Mouse (Mus musculus) hindbrain, embryonic 16.5 days (tissue): ENCODE measurements around the gene Sox12. TPM values are rescaled to one million over a fixed set of nuclear protein-coding genes. Genes with fewer than 3 reads are reported as not detected.

Experiments used
- ATAC-seq: fragments of 200-750 bp; cut with Nextera tagmentation; 2 replicates; pipeline ENCODE4 v1.8.0; 2017; ENCODE audit warnings: moderate TSS enrichment, moderate library complexity
- H3K27ac ChIP-seq: fragments of 300-500 bp; sonication (generic); 2 replicates; pipeline ENCODE4 v1.5.1; 2014; ENCODE audit warnings: low read depth, mild to moderate bottlenecking, control low read depth, low read length, moderate library complexity
- H3K27me3 ChIP-seq: fragments of 300-500 bp; sonication (generic); replicated peaks from 2 replicates; pipeline ENCODE4 v1.6.1; 2014; ENCODE audit warnings: low read length; ENCODE audit not compliant: control insufficient read depth, insufficient read depth
- H3K36me3 ChIP-seq: fragments of 300-500 bp; sonication (generic); 2 replicates; pipeline ENCODE4 v1.6.1; 2014; ENCODE audit warnings: mild to moderate bottlenecking, low read length, moderate library complexity, mixed read lengths; ENCODE audit not compliant: control insufficient read depth, insufficient read depth
- H3K4me1 ChIP-seq: fragments of 300-500 bp; sonication (generic); 2 replicates; pipeline ENCODE4 v1.6.1; 2014; ENCODE audit warnings: low read depth, low read length; ENCODE audit not compliant: control insufficient read depth, insufficient read depth
- H3K4me2 ChIP-seq: fragments of 300-500 bp; sonication (generic); 2 replicates; pipeline ENCODE4 v1.6.1; 2014; ENCODE audit warnings: mild to moderate bottlenecking, low read length, control low read depth, moderate library complexity
- H3K4me3 ChIP-seq: fragments of 300-500 bp; sonication (generic); 2 replicates; pipeline ENCODE4 v1.5.1; 2014; ENCODE audit warnings: mild to moderate bottlenecking, low read length, control low read depth, moderate library complexity
- H3K9ac ChIP-seq: fragments of 300-500 bp; sonication (generic); 2 replicates; pipeline ENCODE4 v1.6.1; 2014; ENCODE audit warnings: low read depth, mild to moderate bottlenecking, control low read depth, low read length, moderate library complexity
- H3K9me3 ChIP-seq: fragments of 300-500 bp; sonication (generic); 2 replicates; pipeline ENCODE4 v1.6.1; 2014; ENCODE audit warnings: mild to moderate bottlenecking, low read length, moderate library complexity; ENCODE audit not compliant: control insufficient read depth
- WGBS: fragments of 180-500 bp; shearing (Covaris S2); extraction: QIAGEN DNeasy Blood & Tissue Kit; methylation state at CpG from one replicate; pipeline ENCODE4 v1.1.7; 2014; 5-methylcytosine and 5-hydroxymethylcytosine counted together
- polyA plus RNA-seq: library from polyadenylated mRNA; unstranded; fragments of >200 nt; fragmentation: Nextera tagmentation; extraction: Ambion mirVana; gene quantifications from 2 replicates; pipeline ENCODE4 v1.2.1, GENCODE M21; 2015

The Sox12 gene
- polyA plus RNA-seq, 1 experiment from 2014 or later = 10.5 TPM

- Histone ChIP-seq H3K36me3 (no peaks in the 10 kb centered on the region), H3K9ac (peak overlapping the region; percentile 56), H3K27ac (peak overlapping the region; percentile 88), H3K4me2 (peak overlapping the region; percentile 80), H3K4me1 (peaks cover 36% of the 10 kb centered on the region), H3K4me3 (peak overlapping the region; percentile 21), H3K27me3 (no peaks in the 10 kb centered on the region), H3K9me3 (no peaks in the 10 kb centered on the region)
- no peak for ATAC-seq
- 9% methylated on average over 7 of the region's 7 CpGs for WGBS
Observed at GRCm38 (mm10) chr2:152411471-152411870, 13.6 kb upstream of the Sox12 start.

- H3K27me3 ChIP-seq = no peaks in the 10 kb centered on the region
- H3K4me2 ChIP-seq = peak overlapping the region; percentile 80
- ATAC-seq = peak; percentile 44
- H3K36me3 ChIP-seq = no peaks in the 10 kb centered on the region
- peak overlapping the region; percentile 21 for H3K4me3 ChIP-seq
- peak overlapping the region; percentile 56 for H3K9ac ChIP-seq
- WGBS = 1% methylated on average over 15 of the region's 15 CpGs
- H3K4me1 ChIP-seq = peaks cover 38% of the 10 kb centered on the region
- no peaks in the 10 kb centered on the region for H3K9me3 ChIP-seq
- H3K27ac ChIP-seq = peak overlapping the region; percentile 88
Observed at GRCm38 (mm10) chr2:152410971-152411371, 13.1 kb upstream of the Sox12 start.

GRCm38 (mm10) chr2:152409781-152410180, 11.9 kb upstream of the Sox12 start:
- Histone ChIP-seq H3K27me3 (no peaks in the 10 kb centered on the region), H3K9ac (no peak overlapping the region), H3K9me3 (no peaks in the 10 kb centered on the region), H3K27ac (no peak overlapping the region), H3K36me3 (no peaks in the 10 kb centered on the region), H3K4me1 (peaks cover 36% of the 10 kb centered on the region), H3K4me3 (no peak overlapping the region), H3K4me2 (no peak overlapping the region)
- no peak for ATAC-seq
- 82% methylated on average over 6 of the region's 6 CpGs for WGBS

GRCm38 (mm10) chr2:152406126-152406525, 8.3 kb upstream of the Sox12 start:
- Histone ChIP-seq H3K9me3 (no peaks in the 10 kb centered on the region), H3K4me2 (peak overlapping the region; percentile 82), H3K4me1 (peaks cover 19% of the 10 kb centered on the region), H3K9ac (peak overlapping the region; percentile 39), H3K4me3 (peak overlapping the region; percentile 29), H3K27ac (peak overlapping the region; percentile 79), H3K27me3 (no peaks in the 10 kb centered on the region), H3K36me3 (no peaks in the 10 kb centered on the region)
- ATAC-seq = peak; percentile 97
- WGBS = under 1% methylated on average over 19 of the region's 19 CpGs

- no peak for ATAC-seq
- Histone ChIP-seq H3K4me3 (peak overlapping the region; percentile 90), H3K9me3 (no peaks in the 10 kb centered on the region), H3K27me3 (no peaks in the 10 kb centered on the region), H3K4me2 (peak overlapping the region; percentile 92), H3K27ac (peak overlapping the region; percentile 100), H3K36me3 (no peaks in the 10 kb centered on the region), H3K9ac (peak overlapping the region; percentile 66), H3K4me1 (peaks cover 22% of the 10 kb centered on the region)
- under 1% methylated on average over 13 of the region's 13 CpGs for WGBS
Observed at GRCm38 (mm10) chr2:152399122-152399542, 1.3 kb upstream of the Sox12 start.

- no peaks in the 10 kb centered on the region for H3K36me3 ChIP-seq
- H3K9ac ChIP-seq = peak overlapping the region; percentile 66
- H3K27me3 ChIP-seq = no peaks in the 10 kb centered on the region
- H3K9me3 ChIP-seq = no peaks in the 10 kb centered on the region
- peaks cover 27% of the 10 kb centered on the region for H3K4me1 ChIP-seq
- H3K27ac ChIP-seq = peak overlapping the region; percentile 100
- H3K4me3 ChIP-seq = peak overlapping the region; percentile 90
- peak overlapping the region; percentile 92 for H3K4me2 ChIP-seq
- WGBS = under 1% methylated on average over 38 of the region's 38 CpGs
- ATAC-seq = peak; percentile 75
Observed at GRCm38 (mm10) chr2:152398691-152399090, 828 bp upstream of the Sox12 start.

- Histone ChIP-seq H3K4me1 (peaks cover 33% of the 10 kb centered on the region), H3K4me3 (peak overlapping the region; percentile 90), H3K36me3 (no peaks in the 10 kb centered on the region), H3K9me3 (no peaks in the 10 kb centered on the region), H3K27ac (peak overlapping the region; percentile 100), H3K4me2 (peak overlapping the region; percentile 92), H3K9ac (peak overlapping the region; percentile 98), H3K27me3 (no peaks in the 10 kb centered on the region)
- WGBS = under 1% methylated on average over 54 of the region's 77 CpGs
- peak; percentile 4 for ATAC-seq
Observed at GRCm38 (mm10) chr2:152397004-152397589, 766 bp downstream of the Sox12 start.

GRCm38 (mm10) chr2:152396110-152397003, 1.5 kb downstream of the Sox12 start:
- ATAC-seq = peak; percentile 68
- peaks cover 33% of the 10 kb centered on the region for H3K4me1 ChIP-seq
- H3K4me2 ChIP-seq = peak overlapping the region; percentile 92

GRCm38 (mm10) chr2:152395271-152395920, 2.5 kb downstream of the Sox12 start:
- H3K4me2 ChIP-seq = peak overlapping the region; percentile 92
- no peak for ATAC-seq
- H3K9ac ChIP-seq = peak overlapping the region; percentile 98
- WGBS = 17% methylated on average over 13 of the region's 13 CpGs
- no peaks in the 10 kb centered on the region for H3K9me3 ChIP-seq
- H3K36me3 ChIP-seq = no peaks in the 10 kb centered on the region
- H3K27me3 ChIP-seq = no peaks in the 10 kb centered on the region
- peak overlapping the region; percentile 90 for H3K4me3 ChIP-seq
- peak overlapping the region; percentile 100 for H3K27ac ChIP-seq
- peaks cover 33% of the 10 kb centered on the region for H3K4me1 ChIP-seq

More at GRCm38 (mm10) chr2:152396110-152397003, 1.5 kb downstream of the Sox12 start:
- 0% methylated on average over 38 of the region's 46 CpGs for WGBS
- H3K36me3 ChIP-seq = no peaks in the 10 kb centered on the region
- H3K9ac ChIP-seq = peak overlapping the region; percentile 98
- no peaks in the 10 kb centered on the region for H3K27me3 ChIP-seq
- peak overlapping the region; percentile 90 for H3K4me3 ChIP-seq
- H3K9me3 ChIP-seq = no peaks in the 10 kb centered on the region
- peak overlapping the region; percentile 100 for H3K27ac ChIP-seq
